Mouse (Mus musculus) liver, adult 2 months (tissue): ENCODE measurements at regions not wholly inside any gene's neighbourhood (a gene's known extent, or its start where the extent isn't known, plus 50 kb on each side); places are given as distances from the start of the nearest gene placed in this dataset.

Experiments
- DNase-seq: peaks from one replicate; pipeline ENCODE4 v3.0.0-alpha.2; 2011; ENCODE audit warnings: low read depth, low spot score; ENCODE audit errors: extremely low read depth
- H3K27ac ChIP-seq: fragments of 200-500 bp; replicated peaks from 2 replicates; pipeline ENCODE4 v1.5.1; 2012; ENCODE audit warnings: low read depth, mild to moderate bottlenecking, control low read depth, inconsistent platforms, low read length; ENCODE audit not compliant: insufficient read depth
- H3K27me3 ChIP-seq: fragments of 200-500 bp; 2 replicates; pipeline ENCODE4 v1.6.1; 2012; ENCODE audit warnings: mild to moderate bottlenecking, moderate library complexity, low read length, inconsistent platforms; ENCODE audit not compliant: control insufficient read depth, insufficient read depth
- H3K36me3 ChIP-seq: fragments of 200-500 bp; 2 replicates; pipeline ENCODE4 v1.6.1; 2012; ENCODE audit warnings: low read length, inconsistent platforms; ENCODE audit not compliant: control insufficient read depth, insufficient read depth
- H3K4me1 ChIP-seq: fragments of 200-500 bp; 2 replicates; pipeline ENCODE4 v1.6.1; 2011; ENCODE audit warnings: low read length; ENCODE audit not compliant: control insufficient read depth, insufficient read depth
- H3K4me3 ChIP-seq: fragments of 200-500 bp; 2 replicates; pipeline ENCODE4 v1.5.1; 2011; ENCODE audit warnings: low read depth, mild to moderate bottlenecking, control low read depth, low read length, moderate library complexity; ENCODE audit not compliant: insufficient read depth
- H3K79me2 ChIP-seq: fragments of 200-500 bp; 2 replicates; pipeline ENCODE4 v1.6.1; 2012; ENCODE audit warnings: inconsistent platforms, mild to moderate bottlenecking, low read length, moderate library complexity; ENCODE audit not compliant: control insufficient read depth, insufficient read depth
- H3K9ac ChIP-seq: fragments of 200-500 bp; 2 replicates; pipeline ENCODE4 v1.6.1; 2012; ENCODE audit warnings: low read depth, mild to moderate bottlenecking, control low read depth, inconsistent platforms, low read length
- CTCF ChIP-seq: fragments of 200-500 bp; IDR thresholded peaks from 2 replicates; pipeline ENCODE4 v1.5.1; 2011; ENCODE audit warnings: low read depth, low read length, control low read depth
- POLR2A ChIP-seq: fragments of 200-500 bp; IDR thresholded peaks from 2 replicates; pipeline ENCODE4 v1.6.1; 2011; ENCODE audit warnings: low read length, control low read depth; ENCODE audit not compliant: insufficient read depth; ENCODE audit errors: extremely low read depth
- WGBS: fragments of 180-500 bp; shearing (Covaris S2); methylation state at CpG from one replicate; pipeline ENCODE4 v1.1.7; 2018; 5-methylcytosine and 5-hydroxymethylcytosine counted together

DNA sequence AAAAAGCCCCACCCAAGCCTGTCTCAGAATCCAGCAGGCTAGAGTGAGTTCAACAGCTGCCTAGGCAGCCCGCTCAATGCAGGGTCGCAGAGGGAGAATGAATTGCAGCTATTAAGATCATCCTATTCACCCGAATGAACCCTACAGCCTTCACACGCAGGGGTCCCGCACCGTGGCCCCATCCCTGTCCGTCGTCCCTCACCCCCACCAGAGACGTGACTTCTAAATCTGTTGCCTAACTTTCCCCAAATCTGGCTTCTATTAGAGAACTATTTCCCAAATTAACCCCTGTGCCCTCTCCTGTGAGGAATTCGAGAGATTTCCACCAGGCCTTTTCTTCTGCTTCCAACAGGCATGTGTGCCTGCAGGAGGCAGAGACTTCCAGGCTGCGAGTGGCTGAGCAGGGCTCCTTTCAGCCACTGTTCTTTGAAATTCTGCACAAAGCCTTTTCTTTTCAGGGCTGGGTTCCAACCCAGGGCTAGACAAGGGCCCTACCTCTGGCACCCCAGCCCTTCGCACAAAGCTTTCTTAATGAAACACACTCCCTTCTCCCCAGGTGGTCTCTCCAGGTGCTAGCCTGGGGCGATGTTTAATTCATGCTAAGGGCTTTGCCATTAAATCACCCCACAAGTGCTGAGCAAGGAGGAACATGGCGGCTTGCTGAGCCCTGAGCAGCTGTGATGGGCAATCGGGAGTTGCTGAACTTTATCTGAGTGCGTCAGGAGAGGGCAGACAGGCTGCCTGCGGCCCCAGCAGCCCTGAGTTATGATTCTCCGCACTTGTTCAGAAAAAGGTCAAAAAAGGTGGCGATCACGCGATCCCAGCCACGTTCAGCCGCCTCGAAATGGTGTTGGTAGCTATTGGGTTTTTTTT is 134.7 kb upstream of the Rybp start:
- no peaks in the 10 kb centered on the region for H3K79me2 ChIP-seq
- no peak overlapping the region for H3K4me3 ChIP-seq
- no peak overlapping the region for H3K27ac ChIP-seq
- no peaks in the 10 kb centered on the region for H3K4me1 ChIP-seq
- no peak for DNase-seq
- TF ChIP-seq POLR2A (no peak), CTCF (no peak)
- H3K9ac ChIP-seq, result no peak overlapping the region
- no peaks in the 10 kb centered on the region for H3K36me3 ChIP-seq
- WGBS, result 86% methylated on average over 24 of the region's 24 CpGs
- no peaks in the 10 kb centered on the region for H3K27me3 ChIP-seq

- TF ChIP-seq POLR2A, result no peak
- no peak for TF ChIP-seq CTCF
- Histone ChIP-seq H3K27me3 (no peaks in the 10 kb centered on the region), H3K79me2 (no peaks in the 10 kb centered on the region), H3K36me3 (no peaks in the 10 kb centered on the region), H3K4me3 (no peak overlapping the region), H3K27ac (no peak overlapping the region), H3K4me1 (no peaks in the 10 kb centered on the region), H3K9ac (no peak overlapping the region)
- WGBS, result 80% methylated on average over 3 of the region's 3 CpGs
- no peak for DNase-seq
Measured at GRCm38 (mm10) chr6:100420602-100421001, 133.3 kb upstream of the Rybp start.

DNA sequence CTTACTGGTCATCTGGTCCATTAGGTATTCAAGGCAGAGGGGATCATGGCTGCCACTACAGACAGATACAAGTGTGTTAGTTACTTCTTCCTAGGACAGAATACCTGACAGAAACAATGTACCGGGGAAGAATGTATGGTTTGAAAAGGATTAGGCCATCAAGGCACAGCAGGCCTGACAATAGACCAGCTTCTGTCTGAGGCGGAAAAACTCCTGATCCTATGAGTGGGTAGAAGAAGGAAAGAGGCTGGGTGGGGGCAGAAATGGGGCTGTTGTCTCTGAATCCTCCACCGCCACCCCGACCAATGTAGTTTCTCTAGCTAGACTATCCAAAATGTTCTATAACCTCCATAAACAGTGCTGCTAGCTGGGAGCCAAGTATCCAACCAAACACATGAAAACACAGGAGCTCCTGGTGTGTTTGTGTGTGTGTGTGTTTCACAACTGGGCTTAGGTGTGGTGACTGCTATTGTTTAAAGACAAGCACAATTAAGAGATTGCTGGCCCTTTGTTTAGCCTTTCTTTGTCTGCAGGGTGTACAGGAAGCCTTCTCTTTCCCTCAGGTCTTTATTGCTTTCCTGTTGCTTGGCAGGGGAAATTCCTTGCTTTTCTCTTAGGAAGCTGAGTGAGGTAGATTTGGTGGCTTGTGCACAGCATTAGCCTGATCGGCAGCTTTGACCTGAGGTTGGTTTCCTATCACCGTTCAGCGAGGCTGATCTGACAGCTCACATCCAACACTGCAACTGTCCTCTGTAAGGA is 132.7 kb upstream of the Rybp start:
- H3K36me3 ChIP-seq, result no peaks in the 10 kb centered on the region
- DNase-seq, result no peak
- no peaks in the 10 kb centered on the region for H3K27me3 ChIP-seq
- TF ChIP-seq POLR2A (no peak), CTCF (no peak)
- no peaks in the 10 kb centered on the region for H3K79me2 ChIP-seq
- WGBS, result 85% methylated on average over 7 of the region's 7 CpGs
- no peak overlapping the region for H3K4me3 ChIP-seq
- no peak overlapping the region for H3K27ac ChIP-seq
- no peaks in the 10 kb centered on the region for H3K4me1 ChIP-seq
- H3K9ac ChIP-seq, result no peak overlapping the region

DNA sequence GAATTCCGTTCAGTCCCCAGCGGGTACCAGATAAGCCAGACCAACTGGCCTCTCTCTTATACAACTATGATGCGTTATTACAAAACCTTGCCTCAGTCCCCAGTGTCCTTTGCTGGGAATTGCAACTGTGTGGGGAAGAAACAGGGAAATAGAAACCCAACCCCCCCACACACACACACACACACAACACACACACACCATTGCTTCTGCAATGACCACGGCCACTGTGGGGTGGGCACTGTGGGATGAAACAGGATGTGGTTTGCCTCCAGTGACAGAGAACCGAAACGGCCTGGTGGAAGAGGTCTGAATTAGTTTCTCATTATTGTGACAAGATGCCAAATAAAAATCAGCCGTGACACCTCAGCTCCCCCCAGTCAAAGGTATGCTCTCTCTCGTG is 128.8 kb upstream of the Rybp start:
- Histone ChIP-seq H3K4me3 (no peak overlapping the region), H3K79me2 (no peaks in the 10 kb centered on the region), H3K9ac (no peak overlapping the region), H3K36me3 (no peaks in the 10 kb centered on the region), H3K27me3 (no peaks in the 10 kb centered on the region), H3K27ac (peak overlapping the region; percentile 43; the same call in 1 of the 2 replicates), H3K4me1 (no peaks in the 10 kb centered on the region)
- DNase-seq, result no peak
- 67% methylated on average over 8 of the region's 8 CpGs for WGBS
- no peak for TF ChIP-seq POLR2A
- TF ChIP-seq CTCF, result no peak

DNA sequence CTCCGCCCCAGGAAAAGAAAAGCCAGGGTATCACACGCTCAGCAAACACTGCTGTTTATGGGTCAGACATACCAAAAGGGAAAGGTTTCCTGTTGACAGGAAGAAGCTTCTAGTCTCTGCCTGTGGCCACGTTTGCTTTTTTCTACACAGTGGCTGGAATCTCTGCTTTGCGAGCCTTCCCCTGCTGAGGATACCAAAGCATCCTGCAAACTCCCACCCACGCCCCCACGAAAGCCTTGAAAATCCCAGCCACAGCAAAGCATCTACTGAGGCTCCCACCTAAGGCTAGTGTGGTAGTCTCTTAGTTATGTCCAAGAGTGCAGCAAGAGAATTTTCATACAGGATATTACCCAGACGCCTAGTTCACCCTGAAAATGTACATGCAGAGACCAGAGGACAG is 128.2 kb upstream of the Rybp start:
- TF ChIP-seq CTCF (no peak), POLR2A (no peak)

GRCm38 (mm10) chr6:100414836-100415235 is 127.6 kb upstream of the Rybp start:
- TF ChIP-seq POLR2A (no peak), CTCF (no peak)
- no peaks in the 10 kb centered on the region for H3K4me1 ChIP-seq
- WGBS, result 78% methylated on average over 4 of the region's 4 CpGs

More for the DNA sequence above, 128.2 kb upstream of the Rybp start:
- Histone ChIP-seq H3K36me3 (no peaks in the 10 kb centered on the region), H3K27me3 (no peaks in the 10 kb centered on the region), H3K79me2 (no peaks in the 10 kb centered on the region), H3K9ac (no peak overlapping the region), H3K4me1 (no peaks in the 10 kb centered on the region), H3K27ac (peak overlapping the region; percentile 43; the same call in 1 of the 2 replicates), H3K4me3 (no peak overlapping the region)
- 64% methylated on average over 7 of the region's 7 CpGs for WGBS
- no peak for DNase-seq

More at GRCm38 (mm10) chr6:100414836-100415235, 127.6 kb upstream of the Rybp start:
- Histone ChIP-seq H3K27ac (peak overlapping the region; percentile 11; the same call in 1 of the 2 replicates), H3K36me3 (no peaks in the 10 kb centered on the region), H3K27me3 (no peaks in the 10 kb centered on the region), H3K9ac (no peak overlapping the region), H3K4me3 (no peak overlapping the region), H3K79me2 (no peaks in the 10 kb centered on the region)
- no peak for DNase-seq
